Mouse (Mus musculus) yolk sac, embryonic 10.5 days (tissue): ENCODE results near the gene Zfp874a.
"Not testable (repeated sequence)": the region's sequence is repeated elsewhere in the genome, so short reads cannot be mapped to it uniquely, and the experiment has no call there.

Experiments
- DNase-seq: peaks from one replicate; pipeline ENCODE4 v3.0.0-alpha.2; 2017; ENCODE audit warnings: low spot score

Gene Zfp874a

DNA sequence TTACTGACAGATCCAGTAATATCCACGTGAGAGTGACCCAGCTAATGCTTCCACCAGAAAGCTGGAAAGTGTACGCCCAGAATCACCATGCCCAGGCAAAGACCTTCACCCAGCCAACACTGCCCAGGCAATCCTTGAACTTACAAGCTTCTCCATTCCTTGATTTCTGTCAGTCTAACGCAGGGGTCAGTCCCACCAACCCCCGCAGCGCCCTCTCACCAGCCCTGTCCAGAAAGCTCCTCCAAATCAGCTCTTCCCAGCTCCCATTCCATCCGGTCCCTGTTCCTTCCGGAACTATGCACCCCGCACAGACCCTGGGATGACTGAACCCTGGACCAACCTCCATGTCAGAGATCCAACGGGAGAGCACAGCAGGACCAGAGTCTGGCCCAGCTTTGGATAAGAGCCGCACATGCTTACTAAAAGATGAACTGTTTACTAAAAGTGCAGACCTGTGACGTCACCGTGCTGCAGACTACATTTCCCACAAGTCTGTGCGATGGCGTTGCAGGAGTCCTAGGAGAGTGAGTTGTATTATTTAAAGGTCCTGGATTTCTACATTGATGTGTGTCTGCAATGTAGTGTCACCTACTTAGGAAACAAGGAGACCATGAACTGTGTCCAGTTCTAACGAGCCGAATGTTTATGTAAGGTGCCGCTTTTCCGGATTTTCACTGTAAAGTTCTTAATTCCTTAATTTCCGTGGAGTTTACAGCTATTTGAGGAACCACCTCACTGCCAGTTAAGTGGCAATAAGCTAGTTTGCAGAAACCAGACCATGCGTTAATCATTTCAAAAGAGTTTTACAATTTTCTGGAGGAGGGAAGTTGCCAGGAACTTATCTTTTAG is at the start of gene Zfp874a:
Zfp874a (minus strand) TSS at position 453 of the 849 bp plus-strand sequence.
- peak; percentile 86 for DNase-seq

DNA sequence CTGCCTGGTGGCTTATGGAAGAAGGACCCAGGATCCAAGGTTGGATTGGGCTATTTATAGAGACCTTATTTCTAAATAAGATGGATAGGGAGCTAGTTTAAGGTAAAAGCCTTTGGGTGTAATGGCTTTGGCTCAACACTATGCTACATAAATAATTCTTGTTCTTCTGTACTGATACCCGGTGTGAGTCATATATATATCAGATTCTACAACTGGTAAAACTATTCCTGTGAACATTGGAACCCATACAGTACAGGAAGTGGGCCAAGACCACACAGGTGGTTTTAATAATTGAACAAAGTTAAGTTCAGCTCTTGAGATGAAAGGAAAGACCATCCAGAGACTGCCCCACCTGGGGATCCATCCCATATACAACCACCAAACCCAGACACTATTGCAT is 49.5 kb upstream of the Zfp874a start:
- DNase-seq: no peak

GRCm38 (mm10) chr13:67500084-67500719 is 48.8 kb upstream of the Zfp874a start, which contains the start of gene Zfp58:
Zfp58 (minus strand) TSS chr13:67500555.
- DNase-seq: peak; percentile 86

DNA sequence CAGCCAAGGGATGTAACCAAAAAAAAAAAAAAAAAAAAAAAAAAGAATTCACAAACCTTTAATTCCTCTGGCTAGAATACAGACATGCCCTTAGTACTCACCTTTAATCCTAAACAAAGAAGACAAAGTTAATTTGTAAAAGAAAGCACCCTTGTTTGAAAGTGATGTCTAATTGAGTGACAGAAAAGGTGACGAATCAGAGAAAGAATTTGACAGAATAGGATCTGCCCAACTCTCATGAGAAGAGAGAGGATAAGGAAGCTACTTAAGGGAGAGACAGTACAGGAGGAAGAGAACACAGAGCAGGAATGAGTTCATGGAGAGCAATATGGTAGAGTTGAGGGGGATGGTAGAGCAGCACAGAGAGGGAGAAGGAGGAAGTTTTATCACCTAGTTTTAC is 44.2 kb upstream of the Zfp874a start:
- DNase-seq: no peak

- no peak for DNase-seq
These were observed 33.0 kb upstream of the Zfp874a start for GRCm38 (mm10) chr13:67484424-67484811.

- DNase-seq: peak; percentile 89
These were observed 32.4 kb upstream of the Zfp874a start, which contains the start of gene Zfp874b for GRCm38 (mm10) chr13:67483625-67484423. Zfp874b (minus strand) TSS chr13:67484258.

DNA sequence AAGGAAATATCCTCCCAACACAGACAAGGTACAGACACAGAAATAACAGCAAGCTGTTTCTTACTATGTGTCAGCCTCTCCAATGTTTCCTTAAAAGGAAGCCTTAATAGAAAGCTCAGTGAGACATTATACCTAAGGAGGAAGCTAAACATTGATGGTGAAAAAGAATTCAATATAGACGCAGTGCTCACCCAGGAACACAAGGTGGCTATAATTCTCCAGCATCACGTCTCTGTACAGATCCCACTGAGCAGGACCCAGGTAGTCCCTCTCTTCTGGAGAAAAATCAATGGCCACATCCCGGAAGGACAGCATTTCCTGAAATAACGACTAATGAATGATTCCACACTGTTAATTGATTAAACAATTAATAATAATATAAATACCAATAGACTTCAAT is 30.1 kb upstream of the Zfp874a start:
- DNase-seq: no peak

DNA sequence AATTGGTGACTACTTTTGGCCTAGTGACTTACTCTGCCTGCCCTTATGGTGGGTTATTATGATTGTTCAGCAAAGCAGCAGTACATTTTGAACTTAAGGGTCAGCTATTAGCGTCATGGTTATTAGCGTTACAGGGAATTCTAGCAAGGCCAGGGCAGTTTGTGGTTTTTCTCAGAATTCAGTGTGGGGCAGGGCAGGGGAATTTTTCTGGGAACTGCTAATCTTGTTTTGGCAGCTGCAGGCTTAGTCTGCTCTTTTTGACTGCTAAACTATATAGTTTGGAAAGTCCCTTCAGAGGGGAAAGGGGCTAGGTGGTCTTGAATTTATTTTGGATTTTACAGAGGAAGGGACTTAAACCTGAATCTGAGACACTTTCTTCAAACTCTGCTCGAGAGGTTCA is 17.9 kb upstream of the Zfp874a start:
- DNase-seq: no peak

GRCm38 (mm10) chr13:67463506-67464185 is 12.2 kb upstream of the Zfp874a start:
- not testable (repeated sequence) for DNase-seq

DNA sequence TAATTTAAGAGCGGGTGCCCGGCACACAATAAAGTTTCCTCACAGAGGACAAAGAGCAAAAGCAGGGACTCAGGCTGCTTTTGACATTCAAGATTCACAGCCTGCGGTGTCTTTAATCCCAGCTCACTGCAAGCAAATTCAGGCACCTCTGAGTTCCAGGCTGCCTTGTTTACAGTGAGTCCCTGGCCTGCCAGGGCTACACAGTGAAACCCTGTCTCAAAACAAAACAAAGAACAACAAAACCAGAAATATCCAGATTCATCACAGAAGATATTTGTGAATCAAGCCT is 541 bp upstream of the Zfp874a start:
- no peak for DNase-seq

- DNase-seq: not testable (repeated sequence)
These were observed 14.3 kb downstream of the Zfp874a start for GRCm38 (mm10) chr13:67437095-67437494.

DNA sequence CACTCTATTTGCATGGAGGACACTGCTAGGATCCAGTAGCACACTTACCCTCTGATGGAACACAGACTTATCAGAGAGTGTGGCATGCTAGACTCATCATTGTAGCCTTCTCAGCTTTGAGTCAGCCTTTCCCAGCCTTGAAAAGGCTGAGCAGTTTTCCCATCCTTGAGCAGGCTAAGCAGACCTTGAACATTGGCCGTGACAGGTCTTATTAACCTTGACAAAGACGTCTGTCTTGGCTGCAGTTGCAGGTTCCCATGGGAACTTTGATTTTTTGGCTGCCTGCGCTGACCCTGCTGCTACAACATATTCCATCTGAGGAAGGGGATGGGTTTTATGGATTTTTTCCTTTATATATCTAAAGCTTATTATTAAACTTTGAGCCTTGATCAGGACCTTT is 23.3 kb downstream of the Zfp874a start:
- DNase-seq: no peak

GRCm38 (mm10) chr13:67425699-67426098 is 25.7 kb downstream of the Zfp874a start:
- DNase-seq: not testable (repeated sequence)

GRCm38 (mm10) chr13:67422532-67422931 is 28.9 kb downstream of the Zfp874a start:
- DNase-seq: not testable (repeated sequence)

GRCm38 (mm10) chr13:67421207-67421857 is 30.1 kb downstream of the Zfp874a start, which contains the start of gene Zfp459:
Zfp459 (minus strand) TSS chr13:67421418.
- DNase-seq: peak; percentile 79

DNA sequence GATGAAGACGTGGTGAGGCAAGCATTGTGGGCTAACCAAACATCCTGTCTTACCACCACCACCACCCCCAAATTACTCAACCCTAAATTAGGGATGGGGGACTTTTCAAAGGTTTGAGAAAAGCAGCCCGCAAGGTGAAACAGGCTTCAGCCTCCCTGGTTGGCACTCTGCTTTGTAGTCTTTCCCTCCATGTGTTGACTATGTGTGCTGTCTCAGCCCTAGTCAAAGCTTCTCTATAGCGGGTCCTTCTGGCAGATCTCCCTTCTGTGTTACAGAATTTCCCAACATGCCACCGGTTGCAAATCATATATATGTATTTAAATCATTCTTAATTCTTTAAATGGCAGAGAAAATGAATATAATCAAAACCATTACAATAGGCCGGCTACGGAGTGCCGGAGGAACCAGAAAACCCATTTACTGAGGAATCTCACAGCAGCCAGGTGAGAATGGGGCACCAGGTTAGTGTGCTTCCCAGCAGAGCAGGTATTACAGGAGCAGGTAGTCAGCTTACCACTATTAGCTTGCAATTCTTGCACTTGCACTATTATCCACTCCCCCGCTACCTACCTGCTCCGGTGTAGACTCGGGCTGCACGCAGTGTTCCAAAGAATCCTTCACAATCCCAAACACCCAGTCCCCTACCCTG is 30.7 kb downstream of the Zfp874a start:
- DNase-seq: no peak

GRCm38 (mm10) chr13:67416811-67417210 is 34.6 kb downstream of the Zfp874a start:
- no peak for DNase-seq

DNA sequence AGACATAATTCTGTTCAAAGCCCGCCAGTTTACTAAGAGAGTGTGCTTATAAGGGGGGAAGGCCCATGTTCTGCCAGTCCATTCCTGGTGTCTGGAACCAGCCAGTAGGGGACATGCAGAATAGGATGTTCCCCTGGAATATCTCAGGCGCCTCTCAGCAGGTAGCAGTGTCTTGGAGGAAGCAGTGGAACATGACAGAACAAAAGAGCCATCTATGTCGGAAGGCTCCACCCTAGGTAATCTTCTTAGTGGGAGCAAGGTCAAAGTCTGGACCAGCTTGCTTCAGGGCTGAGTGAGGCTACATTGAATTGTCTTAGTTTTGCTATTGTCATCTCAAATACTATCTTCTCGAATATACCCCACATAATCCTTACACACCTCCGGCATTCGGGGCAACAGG is 35.7 kb downstream of the Zfp874a start:
- no peak for DNase-seq

DNA sequence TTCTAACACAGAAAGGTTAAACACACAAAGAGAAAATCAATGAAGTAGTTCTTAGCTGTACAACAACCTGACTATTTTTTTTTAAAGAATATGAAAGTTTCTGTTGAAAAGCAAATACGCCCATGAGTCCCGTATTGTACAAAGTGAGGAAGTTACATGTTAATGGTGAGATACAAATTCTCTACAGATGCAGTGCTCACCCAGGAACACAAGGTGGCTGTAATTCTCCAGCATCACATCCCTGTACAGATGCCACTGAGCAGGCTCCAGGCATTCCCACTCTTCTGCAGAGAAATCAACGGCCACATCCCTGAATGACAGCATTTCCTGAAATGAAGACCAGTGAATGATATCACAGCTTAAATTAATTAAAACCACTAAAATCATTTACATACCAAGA is 37.8 kb downstream of the Zfp874a start:
- not testable (repeated sequence) for DNase-seq

- DNase-seq: peak; percentile 83
These were observed 52.1 kb downstream of the Zfp874a start, which contains the start of gene Zfp429 for GRCm38 (mm10) chr13:67399183-67399903. Zfp429 (minus strand) TSS chr13:67399819.
